ENCODE assay signal across 9 mouse cellular contexts in genomic region chr5:125159804-125160405, GRCm38 (mm10). TPM values are rescaled to one million over a fixed set of nuclear protein-coding genes. Genes with fewer than 3 reads are reported as not detected.
DNase-seq lines count a peak whose midpoint lies in the region; ATAC-seq lines count a peak whose summit lies in the region.
"Had no signal": no experiment of that assay in that cellular context is flagged by ENCODE, and none has a peak within 500 bp of the region (broad histone marks: within the 10 kb centered on the region; RNA-seq: fewer than 3 reads in every experiment).

No protein-coding gene starts in this region.

- peaks cover 65% of the 10 kb centered on the region for H3K4me1 ChIP-seq in heart, embryonic 16.5 days (ENCODE audit: control insufficient read depth, insufficient read depth, low read length)
- peaks cover 71% of the 10 kb centered on the region for H3K4me1 ChIP-seq in embryonic facial prominence, embryonic 14.5 days (ENCODE audit: control insufficient read depth, insufficient read depth, low read length)
- peaks cover 85% of the 10 kb centered on the region for H3K4me1 ChIP-seq in hindbrain, embryonic 16.5 days (ENCODE audit: control insufficient read depth, insufficient read depth, low read depth, low read length)
- H3K4me1 ChIP-seq in neural tube, embryonic 12.5 days = peaks cover 97% of the 10 kb centered on the region

- no peak overlapping the region for H3K4me3 ChIP-seq in heart, embryonic 16.5 days (ENCODE audit: low read length)
- H3K4me3 ChIP-seq in embryonic facial prominence, embryonic 14.5 days (ENCODE audit: low read depth, low read length) = no peak overlapping the region
- no peak overlapping the region for H3K4me3 ChIP-seq in hindbrain, embryonic 16.5 days (ENCODE audit: low read length)
- H3K4me3 ChIP-seq in neural tube, embryonic 12.5 days = no peak overlapping the region

- intact Hi-C loops in heart, postnatal 14 days (cut with DNase I) = no loop called here

- 54% methylated on average over 14 of the region's 14 CpGs for WGBS in heart, embryonic 16.5 days
- 39% methylated on average over 14 of the region's 14 CpGs for WGBS in embryonic facial prominence, embryonic 14.5 days
- whole genome bisulfite sequencing in hindbrain, embryonic 16.5 days = 24% methylated on average over 14 of the region's 14 CpGs
- 32% methylated on average over 14 of the region's 14 CpGs for WGBS in neural tube, embryonic 12.5 days

- no peaks in the 10 kb centered on the region for H3K36me3 ChIP-seq in heart, embryonic 16.5 days (ENCODE audit: control insufficient read depth, insufficient read depth)
- 0 out of 2 replicates have a peak, but pooled peaks cover 3% of the 10 kb centered on the region for H3K36me3 ChIP-seq in embryonic facial prominence, embryonic 14.5 days (ENCODE audit: control insufficient read depth, insufficient read depth, low read length)
- H3K36me3 ChIP-seq in hindbrain, embryonic 16.5 days (ENCODE audit: control insufficient read depth, insufficient read depth, low read length) = no peaks in the 10 kb centered on the region
- H3K36me3 ChIP-seq in neural tube, embryonic 12.5 days = peaks cover 2% of the 10 kb centered on the region; the same call in 1 of the 2 replicates

- H3K4me2 ChIP-seq in heart, embryonic 16.5 days (ENCODE audit: low read depth, low read length) = peak overlapping the region; percentile 54; the same call in 1 of the 2 replicates
- peak overlapping the region; percentile 48 for H3K4me2 ChIP-seq in embryonic facial prominence, embryonic 14.5 days (ENCODE audit: low read depth, low read length)
- no peak overlapping the region for H3K4me2 ChIP-seq in hindbrain, embryonic 16.5 days (ENCODE audit: low read length)
- peak overlapping the region; percentile 52 for H3K4me2 ChIP-seq in neural tube, embryonic 12.5 days (replicated peaks)

- H3K9me3 ChIP-seq in heart, embryonic 16.5 days (replicated peaks; ENCODE audit: control insufficient read depth, low read length) = no peaks in the 10 kb centered on the region
- H3K9me3 ChIP-seq in embryonic facial prominence, embryonic 14.5 days (ENCODE audit: control insufficient read depth, low read length) = no peaks in the 10 kb centered on the region
- no peaks in the 10 kb centered on the region for H3K9me3 ChIP-seq in hindbrain, embryonic 16.5 days (ENCODE audit: control insufficient read depth, low read length)
- no peaks in the 10 kb centered on the region for H3K9me3 ChIP-seq in neural tube, embryonic 12.5 days

- ATAC-seq in heart, embryonic 16.5 days (replicated peaks; ENCODE audit: extremely low read depth, insufficient read depth, low FRiP score) = no peak
- ATAC-seq in embryonic facial prominence, embryonic 14.5 days (ENCODE audit: low read depth) = no peak
- ATAC-seq in hindbrain, embryonic 16.5 days = 0 out of 2 replicates have a peak, but pooled peaks have one; percentile 1
- ATAC-seq in neural tube, embryonic 12.5 days (ENCODE audit: low FRiP score, low read depth) = no peak

- no peaks in the 10 kb centered on the region for H3K27me3 ChIP-seq in heart, embryonic 16.5 days (ENCODE audit: control insufficient read depth, insufficient read depth, low read length)
- no peaks in the 10 kb centered on the region for H3K27me3 ChIP-seq in embryonic facial prominence, embryonic 14.5 days (replicated peaks; ENCODE audit: control insufficient read depth, insufficient read depth, low read length)
- no peaks in the 10 kb centered on the region for H3K27me3 ChIP-seq in hindbrain, embryonic 16.5 days (replicated peaks; ENCODE audit: control insufficient read depth, insufficient read depth, low read length)
- no peaks in the 10 kb centered on the region for H3K27me3 ChIP-seq in neural tube, embryonic 12.5 days (replicated peaks)
- H3K27me3 ChIP-seq: Patski had no signal

- no peak for DNase-seq in heart, postnatal 14 days
- DNase-seq in embryonic facial prominence, embryonic 14.5 days (ENCODE audit: low spot score) = no peak
- no peak for DNase-seq in adrenal gland, adult (ENCODE audit: inconsistent age in 2 of 2, low spot score in 1 of 2)
- DNase-seq in lung, postnatal 36 days = no peak
- no peak for DNase-seq in lung, postnatal 4 days

- no peak overlapping the region for H3K9ac ChIP-seq in heart, embryonic 16.5 days (ENCODE audit: low read length)
- peak overlapping the region; percentile 23; the same call in 1 of the 2 replicates for H3K9ac ChIP-seq in embryonic facial prominence, embryonic 14.5 days (ENCODE audit: low read depth, low read length)
- peak overlapping the region; percentile 48; the same call in 1 of the 2 replicates for H3K9ac ChIP-seq in hindbrain, embryonic 16.5 days (ENCODE audit: low read depth, low read length)
- no peak overlapping the region for H3K9ac ChIP-seq in neural tube, embryonic 12.5 days

- H3K27ac ChIP-seq in heart, embryonic 16.5 days (ENCODE audit: low read length) = peak overlapping the region; percentile 70
- peak overlapping the region; percentile 79 for H3K27ac ChIP-seq in embryonic facial prominence, embryonic 14.5 days (replicated peaks; ENCODE audit: low read depth, low read length)
- H3K27ac ChIP-seq in hindbrain, embryonic 16.5 days (ENCODE audit: low read depth, low read length) = peak overlapping the region; percentile 90
- H3K27ac ChIP-seq in neural tube, embryonic 12.5 days = peak overlapping the region; percentile 89

RNA-seq across cellular contexts. Expression of gene Ncor2, which starts 19.1 kb away (rescaled TPM):
- 17.6 and 19.1 TPM in 2 replicates for polyA plus RNA-seq in heart, embryonic 16.5 days (2015; fragmentation: Nextera tagmentation; extraction: Ambion mirVana)
- 10 to 100 TPM; 89.1 to 98.5 TPM for total RNA-seq in heart, postnatal 14 days (2021)
- 34.9 and 37.3 TPM in 2 replicates for polyA plus RNA-seq in embryonic facial prominence, embryonic 14.5 days (2014; fragmentation: Nextera tagmentation; extraction: Ambion mirVana)
- polyA plus RNA-seq in hindbrain, embryonic 16.5 days (2015; fragmentation: Nextera tagmentation; extraction: Ambion mirVana) = 23.3 and 26.2 TPM in 2 replicates
- 36.0 and 36.9 TPM in 2 replicates for polyA plus RNA-seq in neural tube, embryonic 12.5 days (2016; fragmentation: Nextera tagmentation; extraction: Ambion mirVana)

Comparison
In these comparisons a context has a peak if more than half of its experiments do, and no peak if none do; other contexts are left out.
1. H3K9ac ChIP-seq: peak in embryonic facial prominence, embryonic 14.5 days (single experiment) and hindbrain, embryonic 16.5 days (single experiment); none in heart, embryonic 16.5 days (single experiment) and neural tube, embryonic 12.5 days (single experiment).
2. Peak in every context shown above with its lines, with median percentiles within 50 percentile points of each other: H3K27ac ChIP-seq.